Mouse (Mus musculus) B cell, adult 2 months (primary cell): ENCODE results near the gene Pou2f2.

Experiments
- DNase-seq, 2 experiments: peaks; one replicate each; pipeline ENCODE4 v3.0.0; 2022

Pou2f2 gene

GRCm38 (mm10) chr7:25192110-25192509 is 12.6 kb upstream of the Pou2f2 start:
- no peak for DNase-seq

GRCm38 (mm10) chr7:25190806-25191205 is 11.3 kb upstream of the Pou2f2 start:
- no peak for DNase-seq

DNA sequence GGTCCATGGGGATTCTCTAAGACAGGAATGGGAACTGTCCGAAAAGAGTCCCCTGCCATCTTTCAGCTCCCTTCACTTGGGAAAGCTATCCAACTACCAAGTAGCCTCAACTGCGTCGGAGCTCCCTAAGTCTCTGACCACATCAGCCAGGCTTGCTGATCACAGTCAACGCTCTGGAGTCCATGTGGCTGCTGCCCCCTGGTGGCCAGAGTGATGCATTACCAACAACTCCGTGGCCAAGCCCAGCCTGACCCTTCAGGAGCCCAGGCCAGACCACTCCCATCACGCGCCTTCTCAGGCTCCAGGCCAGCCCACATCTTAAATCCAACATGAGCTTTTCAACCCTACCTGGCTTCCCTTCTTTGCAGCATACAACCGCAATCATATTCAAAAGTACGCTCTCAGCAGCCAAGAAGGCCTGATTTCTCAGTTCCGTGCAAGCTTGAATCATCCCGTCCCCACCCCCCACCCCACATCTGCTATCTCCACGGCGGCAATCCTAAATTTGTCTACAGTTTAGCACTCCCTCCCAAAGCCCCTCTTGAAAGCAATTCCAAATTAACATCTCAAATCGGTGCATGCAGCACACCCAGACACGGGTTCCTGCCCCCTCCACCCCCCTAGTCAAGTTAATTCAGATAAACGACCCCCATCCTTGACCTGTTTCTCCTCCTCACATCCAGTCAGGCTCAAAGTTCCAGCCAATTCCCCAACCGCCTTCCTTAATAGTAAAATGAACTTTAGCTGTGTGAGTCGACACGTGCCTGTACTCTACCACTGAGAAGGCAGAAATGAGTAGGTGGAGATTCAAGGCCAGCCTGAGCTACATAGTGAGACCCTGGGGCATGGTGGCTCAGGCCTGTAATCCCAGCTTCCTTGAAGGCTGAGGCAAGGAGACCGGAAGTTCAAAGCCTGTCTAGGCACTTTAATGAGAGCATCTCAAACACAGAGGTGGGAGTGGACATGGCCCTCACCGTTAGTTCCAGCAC is 8.4 kb upstream of the Pou2f2 start:
- DNase-seq = peak; percentile 91

- DNase-seq = no peak
Measured at GRCm38 (mm10) chr7:25184091-25184490, 4.6 kb upstream of the Pou2f2 start.

- DNase-seq = peak; percentile 57 to 62
Measured at GRCm38 (mm10) chr7:25181814-25182213, 2.3 kb upstream of the Pou2f2 start.

DNA sequence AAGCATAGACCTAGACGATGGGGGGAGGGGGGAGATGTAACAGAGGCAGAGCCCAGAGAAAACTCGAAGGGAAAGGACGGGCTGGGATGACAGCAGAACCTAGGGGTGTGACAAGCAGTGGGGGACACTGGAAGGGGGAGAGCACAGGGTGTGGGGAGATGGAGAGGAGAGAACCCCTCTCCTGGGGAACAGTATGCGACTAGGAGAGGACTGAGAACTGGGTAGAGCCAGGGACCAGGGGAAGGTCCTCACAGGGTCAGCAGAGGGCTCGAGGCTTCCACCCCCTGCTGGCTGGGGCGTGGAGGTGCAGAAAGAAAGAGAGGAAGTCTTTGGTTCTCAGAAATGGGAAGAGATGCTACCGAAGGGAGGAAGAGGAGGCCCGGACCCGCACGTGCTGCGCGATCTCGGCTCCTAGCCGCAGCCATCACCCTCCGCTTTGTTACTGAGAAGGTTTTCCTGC is 1.8 kb upstream of the Pou2f2 start:
- peak; percentile 76 to 77 for DNase-seq

GRCm38 (mm10) chr7:25180512-25180911 is 986 bp upstream of the Pou2f2 start:
- DNase-seq = no peak

GRCm38 (mm10) chr7:25178787-25179605 is 530 bp downstream of the Pou2f2 start:
- no peak for DNase-seq

DNA sequence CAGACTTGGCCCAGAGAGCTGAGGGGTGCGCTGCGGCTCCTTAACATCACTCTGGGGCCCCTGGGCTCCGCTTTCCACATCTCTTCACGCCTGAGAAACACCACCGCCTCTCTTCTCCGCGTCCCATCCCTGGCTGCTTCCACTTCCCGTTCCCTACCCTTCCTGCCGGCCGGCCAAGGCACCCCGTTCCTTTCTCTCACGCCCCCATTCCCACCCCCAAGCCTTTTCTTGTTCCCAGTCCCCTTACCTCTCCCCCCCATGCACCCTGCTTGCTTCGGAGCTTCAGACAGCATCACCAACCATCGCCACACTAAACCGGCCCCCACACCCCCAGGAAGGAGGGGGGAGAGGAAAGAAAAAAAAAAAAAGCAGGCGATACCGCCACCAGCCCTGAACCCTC is 1.2 kb downstream of the Pou2f2 start:
- peak in 1 of 2 experiments; percentile 20 for DNase-seq

DNA sequence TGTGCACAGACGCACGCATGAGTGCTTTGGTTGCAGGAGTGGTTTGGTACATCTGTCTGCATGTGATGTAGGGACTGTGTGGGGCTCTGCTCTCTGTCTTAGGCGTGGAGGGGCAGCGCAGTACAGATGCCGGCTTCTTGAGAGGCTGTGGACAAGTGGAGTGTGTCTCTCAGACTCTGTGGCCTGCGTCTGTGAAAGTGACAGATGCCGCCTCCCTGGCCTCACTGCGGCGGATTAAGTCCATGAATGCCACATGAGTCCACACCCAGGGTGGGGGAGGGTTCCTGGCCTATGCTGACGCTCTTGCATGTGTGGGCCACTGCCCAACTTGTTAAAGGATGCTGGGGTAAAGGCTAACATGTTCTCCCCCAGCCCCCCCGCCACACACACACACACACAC is 5.2 kb downstream of the Pou2f2 start:
- no peak for DNase-seq

DNA sequence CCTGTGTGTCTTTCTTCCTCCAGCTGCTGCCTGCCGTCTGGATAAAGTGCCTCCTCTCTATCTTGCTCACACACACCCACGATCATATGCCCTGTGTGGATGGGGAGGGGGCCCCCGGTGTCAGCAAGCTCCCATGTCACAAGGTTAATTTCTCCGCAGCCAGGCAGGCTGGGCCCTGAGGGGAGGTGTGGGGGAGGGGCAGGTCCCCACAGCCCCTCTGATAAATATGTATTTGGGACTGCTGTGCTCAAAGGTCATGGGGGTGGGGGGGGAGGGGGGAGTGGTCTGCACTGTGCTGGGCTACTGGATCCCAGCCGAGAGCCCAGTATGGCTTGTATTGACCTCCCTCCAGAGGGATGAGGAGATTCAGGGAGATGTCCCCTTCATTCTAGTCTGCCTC is 6.9 kb downstream of the Pou2f2 start:
- DNase-seq = no peak

GRCm38 (mm10) chr7:25170583-25170982 is 8.9 kb downstream of the Pou2f2 start:
- no peak for DNase-seq

DNA sequence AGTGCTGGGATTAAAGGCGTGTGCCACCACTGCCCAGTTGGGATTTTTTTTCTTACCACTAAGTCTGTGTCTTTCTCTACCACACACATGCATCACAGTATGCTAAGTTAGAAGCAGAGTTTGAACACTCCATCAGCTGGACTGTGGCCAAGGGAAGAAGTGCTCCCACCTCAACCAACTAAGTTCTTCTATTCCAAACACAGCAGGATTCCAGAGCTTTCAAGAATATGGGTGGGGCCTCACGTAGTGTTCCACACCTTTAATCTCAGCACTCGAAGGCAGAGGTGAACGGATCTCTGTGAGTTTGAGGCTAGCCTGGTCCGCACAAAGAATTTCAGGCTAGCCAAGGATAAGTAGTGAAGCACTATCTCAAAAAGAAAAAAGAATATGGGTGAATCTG is 13.4 kb downstream of the Pou2f2 start:
- DNase-seq = no peak

DNA sequence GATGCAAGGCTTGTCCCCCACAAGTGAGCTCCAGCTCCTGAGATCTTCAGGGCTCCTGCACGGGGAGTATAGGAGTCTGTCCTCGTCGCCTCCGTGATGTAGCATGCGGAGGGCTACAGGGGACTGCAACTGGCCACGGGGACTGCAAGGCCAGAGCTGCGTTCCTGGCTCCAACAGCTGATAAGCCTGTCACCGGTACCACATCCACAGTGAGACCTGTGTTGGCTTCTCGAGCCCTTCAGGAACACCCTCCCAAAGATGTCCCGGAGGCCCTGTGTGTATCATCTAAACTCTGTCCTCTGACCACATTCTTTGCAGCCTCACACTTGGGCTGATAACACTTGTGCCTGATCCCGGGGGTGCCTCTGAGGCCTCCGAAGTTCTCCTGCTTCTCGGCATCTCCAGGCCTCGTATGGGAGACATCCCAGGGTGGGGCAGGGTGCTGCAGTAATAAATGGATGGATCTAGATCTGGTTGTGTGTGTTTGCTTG is 23.3 kb downstream of the Pou2f2 start:
- no peak for DNase-seq

GRCm38 (mm10) chr7:25155469-25156157 is 23.9 kb downstream of the Pou2f2 start:
- peak; percentile 42 to 43 for DNase-seq

DNA sequence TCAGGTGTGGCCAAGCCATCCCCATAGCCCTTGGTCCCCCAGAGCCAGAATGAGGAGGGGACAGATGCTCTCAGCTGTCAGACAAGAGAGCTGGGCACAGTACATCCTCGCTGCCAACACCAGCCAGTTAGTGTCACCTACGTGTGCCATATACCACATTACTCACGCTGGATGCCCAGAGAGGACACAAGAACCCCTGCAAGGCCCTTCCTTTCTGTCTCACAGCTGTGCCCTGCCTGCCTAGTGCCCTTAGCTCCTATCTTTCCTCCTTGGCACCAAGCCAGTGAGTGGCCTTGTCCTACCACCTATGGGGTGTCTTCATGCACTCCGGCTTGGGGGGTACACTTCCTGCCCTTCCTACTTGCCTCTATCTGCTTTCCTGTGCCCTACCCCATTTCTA is 24.9 kb downstream of the Pou2f2 start:
- no peak for DNase-seq

GRCm38 (mm10) chr7:25153841-25154240 is 25.7 kb downstream of the Pou2f2 start:
- DNase-seq = no peak

- no peak for DNase-seq
Measured at GRCm38 (mm10) chr7:25151916-25152556, 27.5 kb downstream of the Pou2f2 start.

DNA sequence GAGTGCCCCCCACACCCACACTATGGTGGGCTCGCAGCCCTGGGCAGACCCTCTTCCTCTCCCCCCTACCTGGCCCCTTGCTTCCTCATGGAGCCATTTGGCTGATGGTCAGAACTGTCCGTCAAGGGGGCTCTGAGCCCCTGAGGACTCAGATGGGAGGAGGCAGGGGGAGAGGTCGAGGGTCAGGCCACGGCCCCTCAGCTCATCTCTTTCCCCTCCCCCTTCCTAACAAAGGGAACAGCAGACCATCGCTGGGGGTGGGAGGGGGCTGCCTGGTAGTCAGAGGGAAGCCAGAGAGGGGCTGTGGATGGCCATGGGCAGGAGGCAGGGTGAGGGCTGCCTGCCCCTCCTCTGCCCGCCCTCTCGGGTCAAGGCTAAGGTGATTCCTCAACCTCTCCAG is 28.5 kb downstream of the Pou2f2 start:
- no peak for DNase-seq

DNA sequence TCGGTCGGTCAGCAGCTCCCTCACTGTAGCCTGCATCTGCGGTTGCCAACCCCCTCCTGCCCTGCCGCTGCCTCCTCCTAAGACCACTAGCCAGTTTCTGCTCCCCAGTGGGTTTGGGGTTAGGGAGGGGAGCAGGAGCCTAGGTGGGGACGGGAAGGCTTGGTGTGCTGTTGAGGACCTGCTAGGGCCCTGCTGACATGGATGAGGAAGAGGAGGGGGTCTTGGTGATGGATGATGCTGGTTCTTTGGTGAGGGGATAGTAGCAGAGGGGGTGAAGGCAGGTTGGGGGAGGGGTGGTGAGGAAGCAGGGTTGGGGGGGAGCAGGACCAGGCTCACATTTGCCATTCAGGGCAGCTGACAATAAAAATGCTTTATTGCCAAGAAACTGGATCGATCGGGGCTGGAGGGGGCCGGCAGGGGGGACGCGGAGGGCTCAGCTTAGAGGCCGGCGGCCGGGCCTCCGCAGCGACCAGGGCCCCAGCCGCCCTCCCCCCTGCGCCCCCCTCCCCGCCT is 29.3 kb downstream of the Pou2f2 start:
- DNase-seq = no peak

GRCm38 (mm10) chr7:25145896-25146295 is 33.6 kb downstream of the Pou2f2 start:
- peak; percentile 49 to 54 for DNase-seq

DNA sequence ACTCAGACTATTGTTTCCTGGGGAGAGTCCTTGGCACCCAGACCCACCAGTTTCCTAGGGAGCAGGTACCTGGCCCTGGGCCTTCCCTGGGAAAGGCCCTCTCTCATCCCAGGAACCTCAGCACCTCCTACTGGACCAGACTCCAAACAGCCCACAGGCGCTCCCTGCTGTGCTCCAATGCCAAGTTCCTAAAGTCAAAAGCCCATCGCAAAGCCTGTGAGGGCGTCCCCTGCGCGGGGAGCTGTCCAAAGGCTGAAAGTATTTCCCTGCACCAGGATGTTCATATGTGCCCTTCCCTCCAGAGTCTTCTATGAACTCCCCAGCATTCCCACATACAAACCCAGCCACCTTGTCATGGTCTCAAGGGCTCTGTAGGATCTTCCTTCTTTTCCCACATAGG is 37.8 kb downstream of the Pou2f2 start:
- peak; percentile 49 to 52 for DNase-seq
